Mouse (Mus musculus): ENCODE data around the gene Gm12166.

GRCm38 (mm10) chr11:46031470-46031869, 20.7 kb downstream of the Gm12166 start:
- TF ChIP-seq POLR2A (IDR thresholded peaks at IDR 0.05; ENCODE audit: low read depth, low read length): no peak
- no peak for TF ChIP-seq CTCF (IDR thresholded peaks at IDR 0.05; ENCODE audit: extremely low read depth, insufficient read depth, insufficient read length, insufficient replicate concordance)
